Mouse (Mus musculus): ENCODE measurements at regions not wholly inside any gene's neighbourhood (a gene's known extent, or its start where the extent isn't known, plus 50 kb on each side); places are given as distances from the start of the nearest gene placed in this dataset.

- peak; percentile 62 to 85 for DNase-seq
These were observed 150.0 kb downstream of the Kcnrg start for GRCm38 (mm10) chr14:61757086-61757822.

GRCm38 (mm10) chr14:61757823-61758175, 150.5 kb downstream of the Kcnrg start:
- DNase-seq, result no peak

- no peak for DNase-seq
These were observed 151.3 kb downstream of the Kcnrg start for GRCm38 (mm10) chr14:61758586-61758985.

GRCm38 (mm10) chr14:61760176-61760575, 152.9 kb downstream of the Kcnrg start:
- DNase-seq, result peak; percentile 56 to 79

- peak; percentile 71 to 76 for DNase-seq
These were observed 154.8 kb downstream of the Kcnrg start for GRCm38 (mm10) chr14:61762076-61762475.

GRCm38 (mm10) chr14:61769881-61770280, 162.6 kb downstream of the Kcnrg start:
- DNase-seq, result no peak

- DNase-seq, result no peak
These were observed 166.9 kb downstream of the Kcnrg start for GRCm38 (mm10) chr14:61774171-61774570.

- no peak for DNase-seq
These were observed 171.4 kb downstream of the Kcnrg start for GRCm38 (mm10) chr14:61778618-61779017.

GRCm38 (mm10) chr14:61783206-61783605, 175.9 kb downstream of the Kcnrg start:
- no peak for DNase-seq

- no peak for DNase-seq
These were observed 177.4 kb downstream of the Kcnrg start for GRCm38 (mm10) chr14:61784609-61785008.

- no peak for DNase-seq
These were observed 178.8 kb downstream of the Kcnrg start for GRCm38 (mm10) chr14:61786031-61786430.

- no peak for DNase-seq
These were observed 180.5 kb downstream of the Kcnrg start for GRCm38 (mm10) chr14:61787746-61788145.

- peak; percentile 54 to 78 for DNase-seq
These were observed 181.9 kb downstream of the Kcnrg start for GRCm38 (mm10) chr14:61788998-61789790.

- no peak for DNase-seq
These were observed 188.9 kb downstream of the Kcnrg start for GRCm38 (mm10) chr14:61795976-61796645.

- no peak for DNase-seq
These were observed 189.4 kb downstream of the Kcnrg start for GRCm38 (mm10) chr14:61796671-61797070.

- no peak for DNase-seq
These were observed 196.2 kb downstream of the Kcnrg start for GRCm38 (mm10) chr14:61803421-61803925.

GRCm38 (mm10) chr14:61805433-61805832, 198.2 kb downstream of the Kcnrg start:
- DNase-seq, result no peak

- DNase-seq, result no peak
These were observed 200.9 kb downstream of the Kcnrg start for GRCm38 (mm10) chr14:61808193-61808592.

- no peak for DNase-seq
These were observed 202.6 kb downstream of the Kcnrg start for GRCm38 (mm10) chr14:61809716-61810437.

GRCm38 (mm10) chr14:61810836-61811235, 203.6 kb downstream of the Kcnrg start:
- DNase-seq, result no peak

GRCm38 (mm10) chr14:61817711-61818110, 210.5 kb downstream of the Kcnrg start:
- DNase-seq, result peak; percentile 30 to 56

GRCm38 (mm10) chr14:61818365-61818764, 211.1 kb downstream of the Kcnrg start:
- peak in 1 of 2 experiments; percentile 42 for DNase-seq

- no peak for DNase-seq
These were observed 212.0 kb downstream of the Kcnrg start for GRCm38 (mm10) chr14:61819251-61819650.
